Mouse (Mus musculus): ENCODE measurements at regions not wholly inside any gene's neighbourhood (a gene's known extent, or its start where the extent isn't known, plus 50 kb on each side); places are given as distances from the start of the nearest gene placed in this dataset.
A peak's percentile ranks its signal among the peaks of the same experiment; 100 is the strongest.

GRCm38 (mm10) chr4:94281732-94282131, 274.6 kb upstream of the Gm10306 start:
- no peak for TF ChIP-seq CTCF (IDR thresholded peaks at IDR 0.05; ENCODE audit: low read depth)
- no peak for ATAC-seq

GRCm38 (mm10) chr4:94292150-94292549, 264.2 kb upstream of the Gm10306 start:
- no peak for ATAC-seq
- TF ChIP-seq CTCF (IDR thresholded peaks at IDR 0.05; ENCODE audit: low read depth) = no peak
- no peak overlapping the region for H3K4me2 ChIP-seq (ENCODE audit: low read depth, low read length)
- DNase-seq (ENCODE audit: low spot score) = no peak
- no peak overlapping the region for H3K4me3 ChIP-seq (ENCODE audit: low read length)
- no peaks in the 10 kb centered on the region for H3K9me3 ChIP-seq (ENCODE audit: low read length)
- H3K27me3 ChIP-seq (ENCODE audit: insufficient read depth, low read length) = no peaks in the 10 kb centered on the region
- H3K36me3 ChIP-seq (ENCODE audit: insufficient read depth, low read length) = no peaks in the 10 kb centered on the region
- H3K4me1 ChIP-seq (ENCODE audit: insufficient read depth, low read length) = no peaks in the 10 kb centered on the region
- H3K27ac ChIP-seq = no peak overlapping the region
- no peak overlapping the region for H3K9ac ChIP-seq (replicated peaks; ENCODE audit: low read length)

More at GRCm38 (mm10) chr4:94281732-94282131, 274.6 kb upstream of the Gm10306 start:
- no peaks in the 10 kb centered on the region for H3K4me1 ChIP-seq (ENCODE audit: insufficient read depth, low read length)
- H3K36me3 ChIP-seq (ENCODE audit: insufficient read depth, low read length) = no peaks in the 10 kb centered on the region
- no peak overlapping the region for H3K9ac ChIP-seq (replicated peaks; ENCODE audit: low read length)
- H3K27ac ChIP-seq = no peak overlapping the region
- no peak overlapping the region for H3K4me3 ChIP-seq (ENCODE audit: low read length)
- no peaks in the 10 kb centered on the region for H3K9me3 ChIP-seq (ENCODE audit: low read length)
- no peak for DNase-seq (ENCODE audit: low spot score)
- no peak overlapping the region for H3K4me2 ChIP-seq (ENCODE audit: low read depth, low read length)
- no peaks in the 10 kb centered on the region for H3K27me3 ChIP-seq (ENCODE audit: insufficient read depth, low read length)

GRCm38 (mm10) chr4:94317298-94317697, 239.0 kb upstream of the Gm10306 start:
- no peaks in the 10 kb centered on the region for H3K27me3 ChIP-seq (ENCODE audit: insufficient read depth, low read length)
- no peak overlapping the region for H3K4me2 ChIP-seq (ENCODE audit: low read depth, low read length)
- no peak for TF ChIP-seq CTCF (IDR thresholded peaks at IDR 0.05; ENCODE audit: low read depth)
- H3K27ac ChIP-seq = no peak overlapping the region
- ATAC-seq (no peak), DNase-seq (ENCODE audit: low spot score) (no peak)
- no peaks in the 10 kb centered on the region for H3K9me3 ChIP-seq (ENCODE audit: low read length)
- no peak overlapping the region for H3K4me3 ChIP-seq (ENCODE audit: low read length)
- no peak overlapping the region for H3K9ac ChIP-seq (replicated peaks; ENCODE audit: low read length)
- H3K4me1 ChIP-seq (ENCODE audit: insufficient read depth, low read length) = no peaks in the 10 kb centered on the region
- no peaks in the 10 kb centered on the region for H3K36me3 ChIP-seq (ENCODE audit: insufficient read depth, low read length)

GRCm38 (mm10) chr4:94326759-94327158, 229.6 kb upstream of the Gm10306 start:
- TF ChIP-seq CTCF (IDR thresholded peaks at IDR 0.05; ENCODE audit: low read depth) = no peak
- Histone ChIP-seq H3K4me3 (ENCODE audit: low read length) (no peak overlapping the region), H3K4me1 (ENCODE audit: insufficient read depth, low read length) (no peaks in the 10 kb centered on the region), H3K27ac (no peak overlapping the region), H3K9me3 (ENCODE audit: low read length) (no peaks in the 10 kb centered on the region), H3K36me3 (ENCODE audit: insufficient read depth, low read length) (no peaks in the 10 kb centered on the region), H3K9ac (replicated peaks; ENCODE audit: low read length) (no peak overlapping the region), H3K4me2 (ENCODE audit: low read depth, low read length) (no peak overlapping the region), H3K27me3 (ENCODE audit: insufficient read depth, low read length) (no peaks in the 10 kb centered on the region)
- ATAC-seq (no peak), DNase-seq (ENCODE audit: low spot score) (no peak)
- WGBS = 69% methylated on average over 2 of the region's 2 CpGs

- H3K4me2 ChIP-seq (ENCODE audit: low read depth, low read length) = no peak overlapping the region
- H3K36me3 ChIP-seq (ENCODE audit: insufficient read depth, low read length) = no peaks in the 10 kb centered on the region
- no peak overlapping the region for H3K4me3 ChIP-seq (ENCODE audit: low read length)
- no peak for ATAC-seq
- no peak overlapping the region for H3K27ac ChIP-seq
- no peaks in the 10 kb centered on the region for H3K4me1 ChIP-seq (ENCODE audit: insufficient read depth, low read length)
- DNase-seq (ENCODE audit: low spot score) = no peak
- H3K9me3 ChIP-seq (ENCODE audit: low read length) = no peaks in the 10 kb centered on the region
- no peak overlapping the region for H3K9ac ChIP-seq (replicated peaks; ENCODE audit: low read length)
- no peaks in the 10 kb centered on the region for H3K27me3 ChIP-seq (ENCODE audit: insufficient read depth, low read length)
- no peak for TF ChIP-seq CTCF (IDR thresholded peaks at IDR 0.05; ENCODE audit: low read depth)
Measured at GRCm38 (mm10) chr4:94343331-94343730, 213.0 kb upstream of the Gm10306 start.

- ATAC-seq (peak; percentile 69), DNase-seq (ENCODE audit: low spot score) (peak; percentile 66)
- no peaks in the 10 kb centered on the region for H3K4me1 ChIP-seq (ENCODE audit: insufficient read depth, low read length)
Measured at GRCm38 (mm10) chr4:94349273-94349672, 207.1 kb upstream of the Gm10306 start.

GRCm38 (mm10) chr4:94356982-94357381, 199.4 kb upstream of the Gm10306 start:
- Histone ChIP-seq H3K4me1 (ENCODE audit: insufficient read depth, low read length) (peaks cover 3% of the 10 kb centered on the region; the same call in 1 of the 2 replicates), H3K27ac (no peak overlapping the region), H3K9me3 (ENCODE audit: low read length) (no peaks in the 10 kb centered on the region), H3K9ac (replicated peaks; ENCODE audit: low read length) (no peak overlapping the region), H3K4me2 (ENCODE audit: low read depth, low read length) (no peak overlapping the region), H3K4me3 (ENCODE audit: low read length) (no peak overlapping the region), H3K27me3 (ENCODE audit: insufficient read depth, low read length) (no peaks in the 10 kb centered on the region), H3K36me3 (ENCODE audit: insufficient read depth, low read length) (no peaks in the 10 kb centered on the region)
- no peak for ATAC-seq
- no peak for DNase-seq (ENCODE audit: low spot score)
- WGBS = 65% methylated on average over 1 of the region's 1 CpGs
- no peak for TF ChIP-seq CTCF (IDR thresholded peaks at IDR 0.05; ENCODE audit: low read depth)

More at GRCm38 (mm10) chr4:94349273-94349672, 207.1 kb upstream of the Gm10306 start:
- H3K27ac ChIP-seq = no peak overlapping the region
- TF ChIP-seq CTCF (IDR thresholded peaks at IDR 0.05; ENCODE audit: low read depth) = peak; percentile 65
- no peaks in the 10 kb centered on the region for H3K36me3 ChIP-seq (ENCODE audit: insufficient read depth, low read length)
- H3K9ac ChIP-seq (replicated peaks; ENCODE audit: low read length) = no peak overlapping the region
- no peaks in the 10 kb centered on the region for H3K9me3 ChIP-seq (ENCODE audit: low read length)
- H3K4me2 ChIP-seq (ENCODE audit: low read depth, low read length) = no peak overlapping the region
- 58% methylated on average over 1 of the region's 1 CpGs for WGBS
- no peaks in the 10 kb centered on the region for H3K27me3 ChIP-seq (ENCODE audit: insufficient read depth, low read length)
- H3K4me3 ChIP-seq (ENCODE audit: low read length) = no peak overlapping the region
